Mouse (Mus musculus) liver, adult 2 months (tissue): ENCODE measurements around the gene Actg2.

ENCODE experiments used
- CTCF ChIP-seq: fragments of 200-500 bp; IDR thresholded peaks from 2 replicates; pipeline ENCODE4 v1.5.1; 2011; ENCODE audit warnings: low read depth, low read length, control low read depth
- POLR2A ChIP-seq: fragments of 200-500 bp; IDR thresholded peaks from 2 replicates; pipeline ENCODE4 v1.6.1; 2011; ENCODE audit warnings: low read length, control low read depth; ENCODE audit not compliant: insufficient read depth; ENCODE audit errors: extremely low read depth

- TF ChIP-seq POLR2A = no peak
- no peak for TF ChIP-seq CTCF
These were observed 12.9 kb downstream of the Actg2 start for GRCm38 (mm10) chr6:83523194-83523593.
